Mouse (Mus musculus) urinary bladder, adult 18-20 months (tissue): ENCODE data around the gene Traip.
A peak's percentile ranks its signal among the peaks of the same experiment; 100 is the strongest.

ENCODE experiments used
- DNase-seq, 2 experiments: peaks; one replicate each; pipeline ENCODE4 v3.0.0; 2022; ENCODE audit warnings: low spot score in 2 of 2, mixed read lengths in 2 of 2

Gene Traip

DNA sequence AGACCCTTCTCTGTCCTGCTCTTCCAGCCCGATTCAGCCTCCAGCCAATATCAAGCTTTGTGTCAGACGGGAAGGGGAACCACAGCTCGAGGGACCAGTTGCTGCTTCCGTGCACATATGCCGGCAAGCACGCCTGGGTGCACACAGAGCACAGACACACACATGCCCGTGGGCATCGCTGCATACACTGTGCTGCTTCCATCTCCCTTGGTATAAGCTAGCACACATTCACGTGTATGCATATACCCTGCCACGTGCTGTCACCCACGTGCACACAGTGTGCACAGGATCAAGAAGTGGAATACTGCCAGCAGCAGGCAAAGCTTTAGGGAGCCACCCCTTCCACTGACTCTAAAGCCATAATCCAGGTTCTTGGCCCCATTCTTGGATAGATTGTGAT, 15.8 kb upstream of the Traip start:
- DNase-seq = no peak

DNA sequence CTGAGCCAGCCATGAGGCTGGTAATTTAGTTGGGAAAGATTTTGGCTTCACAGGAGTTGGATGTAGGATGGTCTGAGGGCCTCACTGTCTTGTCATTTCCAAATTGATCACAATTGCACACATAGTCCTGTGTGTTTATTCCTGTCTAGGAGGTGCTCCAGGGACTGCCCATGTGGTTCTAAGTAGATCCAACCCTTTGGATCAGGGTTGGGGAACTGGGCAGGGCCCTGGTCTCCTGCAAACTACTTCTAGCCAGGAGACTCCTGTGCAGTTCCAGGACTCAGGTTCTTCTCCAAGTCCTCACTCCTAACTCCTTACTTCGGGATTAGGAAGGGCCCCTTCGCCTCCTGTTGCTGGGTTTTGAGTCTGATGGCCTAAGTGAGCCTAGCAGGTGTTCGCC, 14.6 kb upstream of the Traip start, which contains the start of gene Camkv:
TSS of gene Camkv (plus strand) at position 301 of the 400 bp plus-strand sequence.
- no peak for DNase-seq

DNA sequence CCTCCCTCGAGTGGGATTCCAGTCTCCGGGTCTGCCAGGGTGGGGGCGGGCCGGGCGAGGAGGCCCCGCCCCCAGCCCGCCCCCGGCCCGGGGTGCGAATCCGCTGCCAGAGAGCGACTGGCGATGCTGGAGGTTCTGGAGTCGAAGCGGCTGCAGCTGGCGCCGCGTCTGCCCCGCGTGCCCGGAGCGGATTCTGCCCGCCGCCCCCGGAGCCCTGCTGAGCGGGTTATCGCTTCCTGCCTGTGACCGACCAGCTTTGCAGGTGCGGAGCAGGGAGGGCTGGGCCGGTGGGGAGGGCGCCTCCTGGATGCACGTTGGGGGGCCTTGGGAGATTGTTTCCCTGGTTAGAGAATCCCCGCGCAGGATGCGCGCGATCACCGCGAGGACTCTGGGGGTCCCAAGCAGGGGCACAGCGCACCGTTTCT, 14.1 kb upstream of the Traip start:
- no peak for DNase-seq

DNA sequence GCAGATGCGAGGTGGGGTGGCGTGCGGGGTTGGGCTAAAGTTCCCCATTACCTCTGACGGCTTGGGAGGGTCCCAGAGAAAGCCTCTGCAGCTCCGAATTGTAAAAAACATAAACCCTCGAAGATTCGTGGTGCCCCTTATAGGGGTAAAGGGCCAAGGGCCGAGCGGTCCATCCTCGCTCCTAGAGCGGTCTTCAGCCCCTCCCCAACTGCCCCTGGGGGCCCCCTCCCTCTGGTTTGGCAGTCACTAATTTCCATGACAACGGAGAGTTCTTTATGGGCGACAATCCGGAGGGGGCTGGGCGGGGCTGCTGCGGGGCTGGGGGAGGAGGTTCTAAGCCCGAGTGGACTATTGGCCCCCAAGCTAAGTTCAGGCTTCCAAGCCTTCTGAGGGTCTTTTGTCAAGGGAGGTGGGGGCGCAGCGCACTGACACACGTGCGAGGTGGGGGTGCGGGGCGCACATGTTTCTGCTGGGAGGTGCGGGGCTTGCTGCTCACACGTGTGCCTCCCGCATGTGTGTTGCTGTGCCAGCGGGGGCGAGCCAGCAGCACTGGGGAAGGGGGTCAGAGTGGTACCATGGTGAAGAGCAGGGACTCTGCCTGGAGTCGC, 13.6 kb upstream of the Traip start:
- DNase-seq = no peak

DNA sequence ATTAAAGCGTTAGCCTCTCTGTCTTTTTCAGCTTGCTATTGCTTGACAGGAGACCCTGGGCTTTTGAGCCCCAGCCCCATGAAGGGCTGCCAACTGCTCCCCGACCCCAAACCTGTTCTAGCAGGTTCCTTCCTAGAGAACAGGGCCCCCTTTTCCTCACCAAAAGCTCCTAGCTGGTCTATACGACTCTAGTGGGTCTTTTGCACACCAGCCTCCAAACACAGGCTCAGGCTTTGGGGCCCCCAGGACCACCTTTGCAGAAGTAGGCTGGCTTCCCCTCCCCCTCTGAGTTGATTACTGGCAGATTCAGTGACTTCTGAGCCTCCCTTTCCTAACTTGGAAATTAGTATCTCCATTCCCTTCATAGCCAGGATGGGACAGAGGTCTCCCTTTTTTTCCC, 13.1 kb upstream of the Traip start:
- DNase-seq = no peak

DNA sequence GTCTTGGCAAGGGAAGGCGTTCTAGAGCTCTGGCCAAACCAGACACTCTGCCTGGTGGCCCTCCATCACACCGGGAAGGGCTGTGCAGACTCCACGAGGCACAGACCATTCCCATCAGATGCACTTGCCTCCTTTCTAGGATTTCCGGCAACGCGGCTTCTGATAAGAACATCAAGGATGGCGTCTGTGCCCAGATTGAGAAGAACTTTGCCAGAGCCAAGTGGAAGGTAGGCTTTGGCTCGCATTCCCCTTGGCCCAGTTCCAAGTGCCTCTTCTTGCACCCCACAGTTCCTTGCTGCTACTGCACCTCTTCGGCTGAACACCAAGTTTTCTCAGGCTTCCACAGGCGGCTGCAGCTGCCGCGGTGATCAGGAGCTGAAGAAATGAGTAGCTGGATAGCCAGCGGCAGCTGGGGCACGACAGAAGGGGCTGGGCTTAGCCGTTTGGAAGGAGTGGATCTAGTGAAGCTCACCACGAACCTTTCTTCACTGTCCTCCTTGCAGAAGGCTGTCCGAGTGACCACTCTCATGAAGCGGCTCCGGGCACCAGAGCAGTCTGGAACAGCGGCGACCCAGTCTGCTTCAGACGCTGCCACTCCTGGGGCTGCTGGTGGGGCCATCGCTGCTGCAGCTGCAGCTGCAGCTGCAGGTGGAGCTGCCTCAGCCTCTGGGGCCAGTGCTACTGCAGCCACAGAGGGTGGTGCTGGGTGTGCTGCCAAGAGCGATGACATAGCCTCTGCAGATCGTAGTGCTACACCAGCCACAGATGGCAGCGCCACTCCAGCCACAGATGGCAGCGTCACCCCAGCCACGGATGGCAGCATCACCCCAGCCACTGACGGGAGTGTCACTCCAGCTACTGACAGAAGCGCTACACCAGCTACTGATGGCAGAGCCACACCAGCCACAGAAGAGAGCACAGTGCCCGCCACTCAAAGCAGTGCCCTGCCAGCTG, 2.4 kb upstream of the Traip start:
- DNase-seq = no peak

DNA sequence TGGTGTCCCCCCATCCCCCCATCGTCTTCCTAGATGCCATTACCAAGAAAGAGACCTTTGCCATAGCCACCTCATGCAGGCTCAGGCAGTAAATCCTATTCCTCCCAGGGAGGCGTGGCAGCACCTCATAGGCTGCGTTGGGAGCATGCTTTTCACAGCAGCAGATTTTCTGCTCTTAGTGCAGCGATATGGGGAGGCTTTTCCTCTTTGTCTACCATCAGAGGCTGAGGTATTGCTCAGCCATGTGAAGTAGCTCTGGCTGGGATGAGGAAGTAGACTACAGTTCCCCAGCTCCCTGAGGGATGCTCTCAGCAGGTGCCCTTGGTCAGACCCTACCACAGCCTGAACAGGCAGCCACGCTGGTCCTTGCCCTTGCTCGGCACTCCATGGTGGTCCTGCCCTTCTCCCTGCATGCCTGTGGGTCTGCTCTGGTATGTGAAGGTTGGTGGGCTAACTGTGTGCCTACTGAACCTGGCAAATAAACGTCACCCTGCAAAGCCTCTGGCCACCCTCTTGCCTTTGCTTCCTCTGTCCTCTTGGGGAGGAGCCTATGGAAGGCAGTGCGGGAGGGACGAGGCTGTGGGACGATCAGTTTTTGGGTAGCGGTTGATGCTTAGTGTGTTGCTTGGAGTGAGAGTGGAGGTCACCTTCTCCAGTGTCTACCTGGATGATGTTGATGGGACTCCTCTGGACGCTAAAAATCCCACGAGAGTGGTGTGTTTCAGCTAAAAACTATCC, 583 bp upstream of the Traip start:
- DNase-seq = no peak

DNA sequence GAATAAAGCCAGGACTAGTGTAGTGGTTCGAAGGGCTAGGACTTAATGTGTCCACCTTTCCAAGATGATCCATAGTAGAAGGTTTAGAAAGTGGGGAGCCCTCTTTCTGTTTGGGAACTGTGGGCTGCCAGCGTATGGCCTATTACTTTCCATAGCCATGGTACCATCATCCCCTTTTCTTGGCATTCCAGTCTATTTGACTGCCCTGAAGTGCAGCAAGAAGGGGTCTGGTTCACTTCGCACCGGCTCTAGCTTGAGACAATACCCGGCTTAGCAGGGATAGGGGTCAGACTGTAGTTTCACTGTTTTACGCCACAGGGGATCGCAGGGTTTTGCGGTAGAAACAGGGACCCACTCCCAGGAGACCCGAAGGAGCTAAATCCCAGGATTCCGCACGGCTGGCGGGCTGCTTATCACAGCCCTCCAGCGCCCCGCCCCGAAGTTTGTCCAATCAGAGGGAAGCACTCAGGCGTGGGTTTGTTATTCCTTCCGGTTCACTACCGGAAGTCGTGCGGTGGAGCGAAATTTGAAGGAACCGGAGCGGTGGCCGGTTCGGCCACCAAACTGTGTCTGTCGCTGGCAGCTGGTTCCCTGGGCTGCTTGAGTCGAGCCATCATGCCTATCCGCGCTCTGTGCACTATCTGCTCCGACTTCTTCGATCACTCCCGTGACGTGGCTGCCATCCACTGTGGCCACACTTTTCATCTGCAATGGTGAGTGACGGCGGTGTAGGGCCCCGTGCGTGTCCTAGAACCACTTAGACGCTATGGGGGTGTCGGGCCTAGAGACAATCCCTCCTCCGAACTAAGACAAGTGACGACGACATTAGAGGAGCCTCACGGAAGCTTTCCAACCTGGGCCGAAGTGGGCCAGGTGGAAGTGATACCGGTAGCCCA, 772 bp downstream of the Traip start:
- peak; percentile 85 for DNase-seq

DNA sequence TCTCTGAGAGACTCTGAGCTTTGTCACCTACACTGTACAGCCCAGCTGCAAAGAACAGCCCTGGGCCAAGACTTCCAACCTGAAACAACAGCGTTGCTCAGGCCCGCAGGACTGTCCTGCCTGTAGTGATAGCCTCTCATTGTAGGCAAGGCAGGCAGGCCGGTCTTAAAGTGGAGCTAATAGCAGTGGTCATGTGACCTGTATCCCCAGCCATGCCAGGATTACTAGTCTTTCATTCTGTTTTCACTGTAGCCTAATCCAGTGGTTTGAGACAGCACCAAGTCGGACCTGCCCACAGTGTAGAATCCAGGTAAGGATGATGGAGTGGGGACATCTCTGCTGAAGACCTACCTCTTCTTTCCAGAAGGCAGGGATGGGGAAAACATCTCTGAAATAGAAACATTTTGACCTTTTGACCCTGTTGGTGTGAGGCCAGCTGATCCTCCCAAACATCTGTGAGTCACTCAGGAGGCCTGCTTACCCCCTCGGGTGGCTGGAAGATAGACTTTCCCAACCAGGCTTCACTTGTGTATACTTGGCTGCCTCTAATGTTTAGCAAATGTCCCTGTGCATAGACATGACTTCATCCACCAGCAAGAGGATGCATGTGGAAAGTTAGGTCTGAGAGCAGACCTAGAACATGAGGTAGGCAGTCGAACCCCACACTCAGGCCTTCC, 5.8 kb downstream of the Traip start:
- no peak for DNase-seq

DNA sequence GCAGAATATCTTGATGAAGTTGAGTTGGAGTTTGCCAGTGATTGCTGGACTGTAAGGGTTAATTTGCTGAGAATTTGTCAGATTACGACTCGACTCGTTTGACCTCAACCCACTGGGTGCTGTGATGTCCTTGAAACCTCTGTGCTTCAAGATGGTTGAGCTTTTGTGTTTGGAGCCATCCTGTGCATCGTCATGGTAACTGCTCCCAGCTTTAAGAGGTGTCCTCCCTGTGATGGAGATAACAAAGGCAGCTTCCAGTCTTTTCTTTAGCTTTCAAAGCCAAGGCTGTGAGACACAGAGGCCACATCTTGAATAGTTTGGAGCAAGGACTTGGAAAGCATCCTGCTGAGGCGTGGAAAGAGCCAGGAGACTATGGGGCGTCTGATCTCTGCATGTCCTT, 7.2 kb downstream of the Traip start:
- no peak for DNase-seq

DNA sequence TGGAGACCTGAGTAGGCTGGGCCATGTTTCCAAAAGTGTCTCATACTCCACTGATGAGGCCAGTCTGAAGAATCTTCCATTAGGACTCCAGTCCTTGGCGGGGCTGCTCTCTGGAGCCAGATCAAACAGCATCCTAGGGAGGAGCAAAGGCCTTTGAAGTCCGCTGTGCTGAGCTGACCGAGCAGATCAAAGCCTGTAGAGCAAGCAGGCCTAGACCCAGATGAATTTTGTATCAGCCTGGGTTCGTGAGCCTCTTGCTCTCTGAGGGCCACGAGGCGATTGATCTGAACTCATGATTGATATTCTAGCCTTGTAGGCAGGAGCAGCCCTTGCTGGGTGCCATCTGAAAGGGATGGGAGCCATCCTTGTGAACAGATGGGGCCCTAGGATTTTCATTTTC, 10.0 kb downstream of the Traip start:
- no peak for DNase-seq

DNA sequence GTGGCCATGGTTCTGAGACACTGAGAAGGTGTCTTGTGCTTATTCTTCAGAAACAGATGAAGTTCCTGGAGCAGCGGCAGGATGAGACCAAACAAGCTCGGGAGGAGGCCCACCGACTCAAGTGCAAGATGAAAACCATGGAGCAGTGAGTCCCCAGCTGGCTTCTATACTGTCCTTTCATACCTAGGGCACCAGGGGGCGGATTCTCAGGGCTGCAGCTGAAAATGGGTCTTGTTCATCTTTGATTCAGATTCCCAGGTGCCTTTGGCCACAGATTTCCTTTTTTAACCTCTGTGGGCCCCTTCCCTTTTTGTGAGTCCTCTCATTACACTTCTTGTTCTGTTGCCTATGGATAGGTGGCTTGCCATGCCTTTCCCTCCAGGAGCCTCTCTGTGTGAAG, 11.0 kb downstream of the Traip start:
- no peak for DNase-seq

DNA sequence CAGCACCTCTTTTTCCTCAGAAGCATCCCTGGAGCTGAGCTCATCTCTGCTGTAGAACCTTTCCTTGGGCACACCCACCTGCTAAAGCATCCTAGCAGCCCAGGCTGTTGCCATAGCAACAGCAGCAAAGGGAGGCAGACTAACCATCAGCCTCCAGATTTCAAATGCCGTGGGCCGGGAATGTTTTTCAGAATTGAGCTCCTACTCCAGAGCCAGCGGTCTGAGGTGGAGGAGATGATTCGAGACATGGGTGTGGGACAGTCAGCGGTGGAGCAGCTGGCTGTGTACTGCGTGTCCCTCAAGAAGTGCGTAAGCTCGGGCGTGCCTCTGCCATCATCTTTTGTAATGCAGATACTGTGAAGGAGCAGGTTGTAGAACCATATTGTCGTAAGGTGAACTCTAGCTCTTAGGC, 11.4 kb downstream of the Traip start:
- no peak for DNase-seq

DNA sequence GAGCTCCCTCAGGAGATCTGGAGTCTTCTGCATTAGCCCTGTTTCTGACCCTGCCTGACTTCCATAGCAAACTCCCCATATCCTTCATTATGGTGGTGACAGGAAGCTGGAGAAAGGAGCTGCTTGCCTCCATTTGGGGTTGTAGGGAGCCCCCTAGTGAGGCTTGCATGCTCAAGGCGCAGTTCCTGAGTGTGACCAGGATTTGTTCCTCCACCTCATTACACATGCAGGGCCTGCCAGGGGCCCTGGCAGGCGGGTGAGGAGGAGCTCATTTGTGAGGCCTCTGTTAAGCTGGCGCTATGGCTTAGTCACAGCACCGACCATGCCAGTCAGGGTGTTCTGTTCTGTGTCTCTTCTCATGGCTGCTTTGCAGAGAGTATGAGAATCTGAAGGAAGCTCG, 11.9 kb downstream of the Traip start:
- DNase-seq = no peak

DNA sequence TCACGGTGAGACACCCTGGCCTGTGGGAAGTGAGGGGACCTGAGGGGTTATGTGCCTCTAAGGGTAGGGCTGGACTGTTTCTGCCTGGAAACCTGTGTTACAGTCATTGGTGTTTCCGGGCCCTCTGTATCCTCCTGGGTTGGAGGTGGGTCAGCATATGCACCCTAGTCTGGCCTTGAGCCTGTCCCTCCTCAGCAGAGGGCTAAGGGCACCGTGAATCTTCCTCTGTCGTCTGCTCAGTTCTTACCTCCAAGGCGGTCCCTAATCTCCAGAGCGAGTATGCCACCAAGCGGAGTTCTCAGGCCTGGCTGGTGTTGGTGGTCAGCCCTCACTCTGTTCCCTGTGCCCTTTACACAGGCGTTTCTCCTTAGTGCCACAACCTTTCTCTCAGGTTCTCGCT, 13.0 kb downstream of the Traip start:
- no peak for DNase-seq

DNA sequence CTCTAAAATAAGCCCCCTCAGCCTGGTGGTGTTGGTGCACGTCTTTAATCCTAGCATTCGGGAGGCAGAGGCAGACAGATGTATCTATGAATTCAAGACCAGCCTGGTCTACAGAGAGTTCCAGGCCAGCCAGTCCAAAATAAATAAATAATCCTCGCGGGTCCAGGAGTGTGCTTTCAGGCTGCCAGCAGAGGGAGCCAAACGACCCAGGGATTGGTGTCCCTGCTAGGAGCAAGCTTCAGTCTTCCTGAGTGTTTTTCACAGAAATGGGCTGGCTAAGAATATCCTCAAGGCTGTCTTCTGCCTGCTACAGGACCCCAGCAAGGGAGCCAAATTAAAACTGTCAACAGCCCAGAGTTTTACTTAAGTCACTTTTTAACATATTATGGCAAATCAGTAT, 13.8 kb downstream of the Traip start:
- DNase-seq = peak; percentile 44 to 72

DNA sequence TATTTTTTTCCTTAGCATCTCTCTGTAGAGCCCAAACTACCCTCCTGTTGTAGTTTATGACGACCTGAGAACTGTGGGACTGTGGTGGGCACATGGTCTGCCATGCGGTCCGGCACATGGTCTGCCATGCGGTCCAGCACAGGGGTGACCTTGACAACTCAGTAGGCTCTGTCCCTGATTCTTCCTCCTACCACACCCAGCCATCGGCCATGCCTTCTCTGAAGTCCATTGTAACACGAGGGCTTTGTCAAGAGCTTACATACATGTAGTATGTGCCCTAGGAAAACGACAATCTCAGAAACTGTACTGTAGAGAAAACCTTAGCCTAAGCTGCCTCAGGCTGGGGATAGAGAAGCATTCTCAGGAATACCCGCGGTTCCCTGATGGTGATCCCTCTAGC, 14.7 kb downstream of the Traip start:
- DNase-seq = no peak

DNA sequence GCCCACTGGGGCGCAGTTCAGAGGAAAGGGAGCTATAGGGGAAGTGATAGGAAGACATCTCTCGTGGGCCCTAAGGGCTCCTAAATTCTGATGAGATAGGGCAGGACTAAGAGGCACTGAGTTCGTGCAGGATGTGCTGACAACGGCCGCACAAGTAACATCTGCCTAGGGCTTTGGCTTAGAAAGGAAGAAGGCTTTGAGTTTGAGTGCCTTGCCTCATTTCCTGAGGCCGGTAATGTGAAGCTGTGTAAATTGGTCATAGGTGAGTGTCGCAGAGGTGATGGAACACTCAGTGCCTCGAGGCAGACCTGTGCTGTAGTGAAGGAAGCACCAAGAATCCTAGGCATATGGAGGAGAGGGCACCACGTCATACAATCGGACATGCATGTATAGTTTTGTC, 16.7 kb downstream of the Traip start:
- DNase-seq = no peak

DNA sequence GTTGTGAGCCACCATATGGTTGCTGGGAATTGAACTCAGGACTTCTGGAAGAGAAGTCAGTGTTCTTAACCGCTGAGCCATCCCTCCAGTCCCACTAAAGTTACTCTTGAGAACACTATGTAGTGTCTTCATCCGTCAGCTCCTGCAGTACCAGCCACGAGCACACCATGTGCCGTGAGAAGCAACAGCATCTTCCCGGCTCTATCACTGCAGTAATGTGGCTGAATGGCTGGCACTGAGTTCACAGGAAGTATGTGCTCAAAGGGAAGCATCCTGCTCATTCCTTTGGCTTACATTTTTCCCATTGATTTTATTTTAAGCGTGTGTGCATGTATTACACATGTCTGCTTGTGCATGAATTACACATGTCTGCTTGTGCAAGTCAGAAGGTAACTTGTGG, 17.5 kb downstream of the Traip start:
- DNase-seq = no peak

DNA sequence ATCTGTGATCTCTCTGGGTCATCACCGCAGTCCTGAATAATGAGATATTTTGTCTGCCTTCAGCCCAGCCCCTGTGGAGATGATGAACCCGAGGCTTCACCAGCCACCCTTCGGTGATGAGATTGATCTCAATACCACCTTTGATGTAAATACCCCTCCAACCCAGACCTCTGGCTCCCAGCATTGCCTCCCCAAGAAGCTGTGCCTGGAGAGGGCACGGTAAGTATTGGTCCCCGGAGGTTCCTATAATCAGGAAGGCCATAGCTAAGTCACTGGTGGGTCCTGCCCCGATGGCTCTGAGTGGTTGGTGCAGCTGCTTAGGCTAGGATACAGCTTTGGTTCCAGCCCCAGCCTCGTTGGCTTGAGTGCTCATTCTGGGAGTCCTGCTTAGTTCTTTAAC, 18.6 kb downstream of the Traip start:
- no peak for DNase-seq

DNA sequence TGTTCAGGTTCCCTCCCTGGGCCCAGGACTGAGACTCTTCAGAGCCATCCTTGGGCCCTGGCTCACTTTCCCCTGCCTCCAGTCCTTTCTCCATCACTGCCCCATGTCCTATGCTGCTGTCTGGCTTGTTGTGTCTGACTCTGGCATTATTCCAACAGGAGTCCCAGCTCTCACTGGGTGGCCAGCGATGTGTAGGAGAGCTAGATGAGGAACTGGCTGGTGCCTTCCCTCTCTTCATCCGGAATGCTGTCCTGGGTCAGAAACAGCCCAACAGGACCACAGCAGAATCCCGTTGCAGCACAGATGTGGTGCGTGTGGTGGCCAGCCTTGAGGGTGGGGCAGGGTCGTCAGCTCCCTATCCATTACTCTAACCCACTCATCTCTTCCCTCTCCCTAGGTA, 20.4 kb downstream of the Traip start:
- DNase-seq = no peak
